Mouse (Mus musculus) brain, embryonic 14.5 days (tissue): ENCODE measurements at regions not wholly inside any gene's neighbourhood (a gene's known extent, or its start where the extent isn't known, plus 50 kb on each side); places are given as distances from the start of the nearest gene placed in this dataset.
"Not testable (repeated sequence)": the region's sequence is repeated elsewhere in the genome, so short reads cannot be mapped to it uniquely, and the experiment has no call there.

Experiments used
- DNase-seq: peaks from one replicate; pipeline ENCODE4 v3.0.0-alpha.2; 2011; ENCODE audit warnings: low read depth
- CTCF ChIP-seq: fragments of 200-500 bp; IDR thresholded peaks from 2 replicates; pipeline ENCODE4 v1.5.1; 2012; ENCODE audit warnings: inconsistent platforms, mild to moderate bottlenecking, moderate library complexity, borderline replicate concordance; ENCODE audit not compliant: insufficient read depth, insufficient read length; ENCODE audit errors: extremely low read depth
- POLR2A ChIP-seq: fragments of 200-500 bp; IDR thresholded peaks from 2 replicates; pipeline ENCODE4 v1.6.1; 2012; ENCODE audit warnings: mild to moderate bottlenecking, inconsistent platforms, borderline replicate concordance; ENCODE audit not compliant: poor library complexity, insufficient read depth, insufficient read length, severe bottlenecking; ENCODE audit errors: extremely low read depth

GRCm38 (mm10) chr5:133844483-133844882 is 255.0 kb upstream of the Castor2 start:
- TF ChIP-seq POLR2A (no peak), CTCF (no peak)
- DNase-seq: peak; percentile 89

GRCm38 (mm10) chr5:133842059-133842706 is 257.3 kb upstream of the Castor2 start:
- DNase-seq: not testable (repeated sequence)

- TF ChIP-seq CTCF (no peak), POLR2A (no peak)
- no peak for DNase-seq
These were observed 261.2 kb upstream of the Castor2 start for GRCm38 (mm10) chr5:133838286-133838685.

GRCm38 (mm10) chr5:133833217-133833616 is 266.3 kb upstream of the Castor2 start:
- DNase-seq: no peak
- TF ChIP-seq CTCF: no peak
- TF ChIP-seq POLR2A: no peak

- DNase-seq: peak; percentile 55
- TF ChIP-seq CTCF (no peak), POLR2A (no peak)
These were observed 271.3 kb upstream of the Castor2 start for GRCm38 (mm10) chr5:133828226-133828625.

GRCm38 (mm10) chr5:133823871-133824270 is 275.6 kb upstream of the Castor2 start:
- TF ChIP-seq CTCF (no peak), POLR2A (no peak)

GRCm38 (mm10) chr5:133821273-133821672 is 278.2 kb upstream of the Castor2 start:
- peak; percentile 97 for DNase-seq
- TF ChIP-seq CTCF: no peak
- no peak for TF ChIP-seq POLR2A

More at GRCm38 (mm10) chr5:133823871-133824270, 275.6 kb upstream of the Castor2 start:
- peak; percentile 68 for DNase-seq

- peak; percentile 13; the same call in 1 of the 2 replicates for TF ChIP-seq CTCF
- no peak for TF ChIP-seq POLR2A
- peak; percentile 36 for DNase-seq
These were observed 284.0 kb upstream of the Castor2 start for GRCm38 (mm10) chr5:133815462-133815861.

GRCm38 (mm10) chr5:133814436-133814835 is 285.1 kb upstream of the Castor2 start:
- DNase-seq: peak; percentile 93
- TF ChIP-seq POLR2A (no peak), CTCF (no peak)

- no peak for TF ChIP-seq CTCF
- no peak for TF ChIP-seq POLR2A
- peak; percentile 70 for DNase-seq
These were observed 287.3 kb upstream of the Castor2 start for GRCm38 (mm10) chr5:133812216-133812615.

GRCm38 (mm10) chr5:133806891-133807290 is 292.6 kb upstream of the Castor2 start:
- TF ChIP-seq CTCF (no peak), POLR2A (no peak)

GRCm38 (mm10) chr5:133802001-133802400 is 297.5 kb upstream of the Castor2 start:
- no peak for DNase-seq
- peak; percentile 10; the same call in 1 of the 2 replicates for TF ChIP-seq CTCF
- TF ChIP-seq POLR2A: no peak

More at GRCm38 (mm10) chr5:133806891-133807290, 292.6 kb upstream of the Castor2 start:
- peak; percentile 95 for DNase-seq
